Mouse (Mus musculus) adrenal gland, postnatal 14 days (tissue): ENCODE results near the gene Ugt1a8. TPM values are rescaled to one million over a fixed set of nuclear protein-coding genes. Genes with fewer than 3 reads are reported as not detected.
A peak's percentile ranks its signal among the peaks of the same experiment; 100 is the strongest.
"Not testable (repeated sequence)": the region's sequence is repeated elsewhere in the genome, so short reads cannot be mapped to it uniquely, and the experiment has no call there.

Experiments used
- DNase-seq: peaks from one replicate; pipeline ENCODE4 v3.0.0; 2021; ENCODE audit warnings: mixed read lengths
- total RNA-seq: library from RNA; stranded (reverse); gene quantifications from 2 replicates; pipeline ENCODE4 v1.2.3, GENCODE M21; 2021

Ugt1a8 gene
- total RNA-seq, 1 experiment from 2014 or later, result not detected

DNA sequence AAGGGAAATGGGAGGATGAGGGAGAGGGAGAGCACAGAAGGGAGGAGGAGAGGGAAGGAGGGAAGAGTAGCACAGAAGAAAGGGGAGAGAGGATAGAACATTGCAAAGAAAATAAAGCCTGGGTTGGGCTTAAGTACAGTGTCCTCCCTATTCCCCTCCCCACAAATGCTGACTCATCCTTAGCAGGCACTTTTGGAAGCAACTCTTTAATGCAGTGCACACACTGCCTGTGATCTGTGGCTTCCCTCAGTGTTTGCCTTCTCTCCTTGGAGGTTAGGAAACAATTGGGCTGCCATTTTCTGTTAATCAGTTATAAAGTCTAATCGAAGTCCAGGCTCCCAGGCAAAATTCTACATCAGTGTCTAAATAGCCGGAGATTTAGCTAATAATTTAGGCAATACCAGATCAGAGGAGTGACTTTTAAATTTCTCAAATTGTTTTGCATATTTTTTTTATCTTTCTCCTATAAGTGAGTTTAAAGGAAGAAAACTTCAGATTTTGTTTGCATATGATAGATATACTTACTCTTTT, 21.5 kb downstream of the Ugt1a8 start:
- not testable (repeated sequence) for DNase-seq

- not testable (repeated sequence) for DNase-seq
Observed at GRCm38 (mm10) chr1:88109604-88110003, 22.0 kb downstream of the Ugt1a8 start.

- DNase-seq, result not testable (repeated sequence)
Observed at GRCm38 (mm10) chr1:88112769-88113168, 25.2 kb downstream of the Ugt1a8 start.

- not testable (repeated sequence) for DNase-seq
Observed at GRCm38 (mm10) chr1:88120550-88120949, 32.9 kb downstream of the Ugt1a8 start.

- peak; percentile 34 for DNase-seq
Observed at GRCm38 (mm10) chr1:88121521-88121920, 33.9 kb downstream of the Ugt1a8 start.

DNA sequence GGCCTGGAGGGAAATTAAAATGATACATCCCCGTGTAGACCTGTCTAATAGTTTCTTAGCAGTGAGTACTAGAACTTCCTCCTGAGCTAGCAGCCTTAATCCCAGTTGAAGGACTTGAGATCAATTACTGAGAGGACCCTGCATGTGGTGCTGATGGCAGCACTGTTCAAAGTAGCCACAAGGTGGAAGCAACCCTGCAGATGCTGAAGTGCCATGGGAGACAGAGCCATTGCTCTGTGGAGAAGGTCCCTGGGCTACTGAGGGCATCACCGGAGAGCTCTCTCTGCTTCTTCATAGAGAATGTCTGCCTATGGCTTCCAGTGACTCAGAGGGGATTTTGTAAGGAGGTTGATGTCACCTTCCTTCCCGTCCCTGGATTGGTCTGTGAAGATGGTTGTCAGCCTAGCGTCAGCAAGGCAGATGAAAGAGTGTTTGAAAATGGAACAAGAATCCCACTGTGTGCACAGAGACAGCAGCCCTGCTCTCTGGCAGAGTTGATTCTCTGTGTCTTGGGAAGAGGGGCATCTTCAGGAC, 38.3 kb downstream of the Ugt1a8 start:
- DNase-seq, result not testable (repeated sequence)

DNA sequence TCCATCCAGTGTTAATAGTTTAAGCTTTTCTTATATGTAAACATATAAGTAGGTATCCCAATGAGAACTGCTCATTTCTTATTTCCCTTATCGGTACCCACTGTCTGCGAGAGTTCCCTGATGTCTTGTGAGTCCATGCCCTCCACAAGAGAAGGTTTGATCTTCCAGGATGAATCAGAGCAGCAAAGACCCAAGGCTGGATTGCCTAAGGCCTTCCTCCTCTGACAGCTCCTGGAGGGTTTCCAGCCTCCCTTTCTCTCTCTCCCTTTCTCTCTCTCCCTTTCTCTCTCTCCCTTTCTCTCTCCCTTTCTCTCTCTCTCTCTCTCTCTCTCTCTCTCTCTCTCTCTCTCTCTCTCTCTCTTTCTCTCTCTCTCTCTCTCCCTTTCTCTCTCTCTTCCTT, 41.5 kb downstream of the Ugt1a8 start:
- peak; percentile 55 for DNase-seq

- DNase-seq, result not testable (repeated sequence)
Observed at GRCm38 (mm10) chr1:88130223-88130622, 42.6 kb downstream of the Ugt1a8 start.

DNA sequence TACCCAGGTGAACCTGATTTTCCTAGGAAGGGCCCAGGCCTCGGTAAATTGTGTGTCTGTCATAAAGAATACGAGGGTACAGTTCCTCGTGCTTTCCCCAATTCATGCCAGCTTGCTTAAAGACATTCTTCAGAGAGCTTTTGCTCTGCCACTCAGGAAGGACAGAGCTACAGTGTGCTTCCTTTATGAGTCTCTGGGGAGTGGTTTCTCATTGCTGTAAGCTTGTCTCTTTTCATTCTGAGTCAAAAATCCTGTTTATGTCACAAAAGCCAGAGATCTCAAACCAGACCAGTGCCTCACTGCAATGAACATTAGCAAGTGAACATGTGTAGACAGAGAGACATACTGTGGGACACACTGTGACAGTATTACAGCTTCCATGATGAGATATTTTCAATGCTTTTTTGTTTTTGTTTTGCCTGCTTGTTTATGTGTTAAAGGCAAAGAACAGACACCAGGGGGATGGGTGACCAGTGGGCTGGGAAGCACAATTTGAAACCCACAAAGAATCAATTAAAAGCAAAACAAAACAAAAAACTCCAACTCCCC, 46.4 kb downstream of the Ugt1a8 start:
- no peak for DNase-seq

DNA sequence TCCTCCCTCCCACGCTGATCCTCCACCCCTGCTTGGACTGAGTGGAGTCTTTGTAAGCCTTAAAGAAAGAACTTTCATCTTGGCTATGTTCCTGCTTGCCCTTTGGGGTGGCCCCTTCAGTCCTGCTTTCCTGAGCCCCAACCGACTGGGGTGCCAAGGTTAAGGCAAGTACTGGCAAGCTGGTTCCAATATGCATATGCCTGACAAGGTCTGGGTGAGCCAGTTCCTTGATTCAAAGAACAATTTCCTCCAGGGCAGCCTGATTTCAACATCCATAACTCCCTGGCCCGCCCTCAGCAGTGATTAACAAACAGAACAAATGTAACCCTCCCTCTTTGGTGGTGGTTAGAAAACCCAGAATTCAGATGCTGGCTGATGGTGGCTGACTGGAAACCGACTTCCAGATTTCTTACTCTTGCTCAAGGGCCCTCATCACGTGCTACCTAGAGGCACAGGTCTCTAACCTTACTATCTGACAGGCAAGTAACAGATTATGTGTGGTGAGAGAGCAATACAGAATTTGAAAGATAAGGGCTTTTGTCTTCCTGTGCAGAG, 46.9 kb downstream of the Ugt1a8 start, which contains the start of gene Ugt1a6a:
TSS of gene Ugt1a6a (plus strand) at position 353 of the 555 bp plus-strand sequence.
- DNase-seq, result peak; percentile 49

DNA sequence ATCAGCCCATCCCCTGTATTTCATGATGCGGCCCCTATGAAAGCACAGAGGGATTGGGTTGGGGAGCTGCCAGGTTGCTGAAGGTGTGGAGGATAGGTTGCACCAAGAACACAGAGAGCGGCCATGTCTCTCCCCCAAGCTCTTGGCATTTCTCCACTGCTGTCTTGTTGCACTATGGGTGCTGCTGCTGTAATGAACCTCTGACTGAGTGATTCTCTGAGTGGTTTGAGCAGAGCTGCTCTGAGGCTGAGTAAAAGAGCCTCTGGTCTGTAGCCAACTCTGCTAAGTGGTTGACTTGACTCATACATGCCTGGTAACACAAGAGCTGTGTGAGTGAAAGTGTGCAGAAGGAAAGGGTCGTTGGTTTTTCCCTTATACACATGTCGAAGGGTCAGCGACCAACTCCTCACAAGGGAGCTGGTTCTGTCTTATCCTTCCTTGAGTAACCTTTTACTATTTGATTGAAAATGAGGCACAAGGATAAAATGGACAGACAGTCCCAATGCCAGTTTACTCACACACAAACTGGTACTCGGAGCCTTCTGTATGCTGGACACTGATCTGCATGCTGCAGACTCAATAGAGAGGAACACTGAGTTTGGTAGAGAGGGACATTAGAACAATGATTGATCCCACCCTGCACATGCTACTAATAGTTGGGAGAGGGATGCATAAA, 47.8 kb downstream of the Ugt1a8 start:
- not testable (repeated sequence) for DNase-seq

- DNase-seq, result no peak
Observed at GRCm38 (mm10) chr1:88136646-88137045, 49.0 kb downstream of the Ugt1a8 start.

- DNase-seq, result no peak
Observed at GRCm38 (mm10) chr1:88137264-88137663, 49.7 kb downstream of the Ugt1a8 start.

GRCm38 (mm10) chr1:88138145-88138544, 50.5 kb downstream of the Ugt1a8 start:
- DNase-seq, result no peak

DNA sequence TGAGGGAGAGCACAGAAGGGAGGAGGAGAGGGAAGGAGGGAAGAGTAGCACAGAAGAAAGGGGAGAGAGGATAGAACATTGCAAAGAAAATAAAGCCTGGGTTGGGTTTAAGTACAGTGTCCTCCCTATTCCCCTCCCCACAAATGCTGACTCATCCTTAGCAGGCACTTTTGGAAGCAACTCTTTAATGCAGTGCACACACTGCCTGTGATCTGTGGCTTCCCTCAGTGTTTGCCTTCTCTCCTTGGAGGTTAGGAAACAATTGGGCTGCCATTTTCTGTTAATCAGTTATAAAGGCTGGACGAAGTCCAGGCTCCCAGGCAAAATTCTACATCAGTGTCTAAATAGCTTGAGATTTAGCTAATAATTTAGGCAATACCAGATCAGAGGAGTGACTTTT, 52.9 kb downstream of the Ugt1a8 start:
- not testable (repeated sequence) for DNase-seq

- DNase-seq, result peak; percentile 57
Observed at GRCm38 (mm10) chr1:88143966-88144675, 56.5 kb downstream of the Ugt1a8 start.

GRCm38 (mm10) chr1:88145278-88145677, 57.7 kb downstream of the Ugt1a8 start:
- peak; percentile 17 for DNase-seq

DNA sequence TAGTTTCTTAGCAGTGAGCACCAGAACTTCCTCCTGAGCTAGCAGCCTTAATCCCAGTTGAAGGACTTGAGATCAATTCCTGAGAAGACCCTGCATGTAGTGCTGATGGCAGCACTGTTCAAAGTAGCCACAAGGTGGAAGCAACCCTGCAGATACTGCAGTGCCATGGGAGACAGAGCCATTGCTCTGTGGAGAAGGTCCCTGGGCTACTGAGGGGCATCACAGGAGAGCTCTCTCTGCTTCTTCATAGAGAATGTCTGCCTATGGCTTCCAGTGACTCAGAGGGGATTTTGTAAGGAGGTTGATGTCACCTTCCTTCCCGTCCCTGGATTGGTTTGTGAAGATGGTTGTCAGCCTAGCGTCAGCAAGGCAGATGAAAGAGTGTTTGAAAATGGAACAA, 62.5 kb downstream of the Ugt1a8 start:
- peak; percentile 11 for DNase-seq

DNA sequence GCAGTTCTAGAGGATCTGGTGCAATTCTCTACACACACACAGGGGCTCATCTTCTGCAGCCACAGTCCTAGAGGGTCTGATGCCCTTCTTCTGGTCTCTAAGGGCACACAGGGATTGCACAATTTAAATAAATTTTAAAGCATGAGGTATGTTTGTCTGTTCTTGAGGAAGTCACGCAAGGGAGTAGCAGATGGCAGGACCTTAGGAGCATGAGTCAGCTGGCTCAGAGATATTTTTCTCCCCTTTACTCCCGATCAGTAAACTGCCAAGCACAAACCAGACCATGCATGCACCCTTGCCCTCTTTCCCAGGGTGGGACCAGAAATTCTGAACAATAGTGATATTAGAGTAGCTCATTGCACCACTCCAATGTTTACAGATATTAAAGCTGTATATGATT, 70.8 kb downstream of the Ugt1a8 start:
- DNase-seq, result no peak

DNA sequence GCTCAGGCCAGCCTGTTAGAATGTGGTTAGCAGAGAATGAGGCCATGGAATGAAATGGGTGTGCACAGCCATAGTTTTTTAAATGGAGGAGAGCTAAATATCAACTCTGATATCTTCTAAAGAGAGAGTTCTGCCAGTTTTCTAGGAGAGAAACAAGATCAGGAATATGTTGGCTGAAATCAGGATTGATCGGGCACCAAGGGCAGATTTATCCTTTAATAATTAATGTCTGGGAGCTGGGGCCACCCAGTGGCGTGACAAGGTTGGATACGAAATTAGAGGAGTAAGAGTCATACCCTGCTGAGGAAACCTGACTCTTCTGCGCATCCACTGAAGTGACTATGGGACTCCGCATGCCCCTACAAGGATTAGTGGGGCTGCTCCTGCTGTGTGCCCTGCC, 78.1 kb downstream of the Ugt1a8 start, which contains the start of gene Ugt1a5:
TSS of gene Ugt1a5 (plus strand) at position 302 of the 400 bp plus-strand sequence.
- DNase-seq, result no peak

- not testable (repeated sequence) for DNase-seq
Observed at GRCm38 (mm10) chr1:88172190-88172589, 84.6 kb downstream of the Ugt1a8 start.

DNA sequence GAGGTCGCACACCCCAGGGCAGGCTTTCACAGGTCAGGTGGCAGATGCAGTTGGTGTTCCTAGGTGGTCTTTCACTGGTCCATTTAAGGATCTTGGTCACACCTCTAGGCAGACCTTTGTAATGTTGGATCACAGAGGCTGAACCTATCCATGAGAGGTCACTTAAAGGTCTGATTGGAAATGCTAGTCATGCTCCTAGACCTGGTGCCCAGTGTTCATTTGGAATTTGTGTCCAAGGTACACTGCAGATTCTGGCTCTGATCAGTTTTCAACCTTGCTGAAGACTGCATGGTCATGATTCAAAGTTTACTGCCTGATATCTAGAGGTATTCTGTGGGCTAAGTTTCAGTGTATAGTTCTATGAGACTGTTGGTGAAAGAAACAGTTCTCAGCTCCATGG, 92.0 kb downstream of the Ugt1a8 start:
- DNase-seq, result no peak
